Mouse (Mus musculus) neural tube, embryonic 11.5 days (tissue): Measurements from ENCODE around the gene Ercc8. TPM values are rescaled to one million over a fixed set of nuclear protein-coding genes. Genes with fewer than 3 reads are reported as not detected.
A peak's percentile ranks its signal among the peaks of the same experiment; 100 is the strongest.

Experiments used
- ATAC-seq: fragments of 200-750 bp; cut with Nextera tagmentation; 2 replicates; pipeline ENCODE4 v1.8.0; 2017; ENCODE audit warnings: moderate number of reproducible peaks, mild to moderate bottlenecking, moderate TSS enrichment, moderate library complexity; ENCODE audit not compliant: insufficient read depth, low FRiP score, low TSS enrichment
- DNase-seq: peaks from one replicate; pipeline ENCODE4 v3.0.0-alpha.2; 2015; ENCODE audit warnings: low spot score
- H3K27ac ChIP-seq: fragments of 300-500 bp; sonication (generic); 2 replicates; pipeline ENCODE4 v1.5.1; 2014; ENCODE audit warnings: low read depth, mild to moderate bottlenecking, low read length
- H3K27me3 ChIP-seq: fragments of 300-500 bp; sonication (generic); 2 replicates; pipeline ENCODE4 v1.6.1; 2014; ENCODE audit warnings: mild to moderate bottlenecking, low read length, mixed read lengths; ENCODE audit not compliant: control insufficient read depth, insufficient read depth
- H3K36me3 ChIP-seq: fragments of 300-500 bp; sonication (generic); 2 replicates; pipeline ENCODE4 v1.6.1; 2014; ENCODE audit warnings: mild to moderate bottlenecking, low read length, moderate library complexity, mixed read lengths; ENCODE audit not compliant: control insufficient read depth, insufficient read depth
- H3K4me1 ChIP-seq: fragments of 300-500 bp; sonication (generic); 2 replicates; pipeline ENCODE4 v1.6.1; 2014; ENCODE audit warnings: low read length, mixed read lengths; ENCODE audit not compliant: control insufficient read depth, insufficient read depth
- H3K4me2 ChIP-seq: fragments of 300-500 bp; sonication (generic); 2 replicates; pipeline ENCODE4 v1.6.1; 2014; ENCODE audit warnings: low read depth, mild to moderate bottlenecking, moderate library complexity
- H3K4me3 ChIP-seq: fragments of 300-500 bp; sonication (generic); 2 replicates; pipeline ENCODE4 v1.5.1; 2014; ENCODE audit warnings: low read depth, low read length
- H3K9ac ChIP-seq: fragments of 300-500 bp; sonication (generic); 2 replicates; pipeline ENCODE4 v1.6.1; 2014; ENCODE audit warnings: mild to moderate bottlenecking, low read length
- H3K9me3 ChIP-seq: fragments of 300-500 bp; sonication (generic); 2 replicates; pipeline ENCODE4 v1.6.1; 2016; ENCODE audit warnings: low read length; ENCODE audit not compliant: control insufficient read depth
- whole genome bisulfite sequencing: fragments of 180-500 bp; shearing (Covaris S2); extraction: QIAGEN DNeasy Blood & Tissue Kit; methylation state at CpG from one replicate; pipeline ENCODE4 v1.1.7; 2014; 5-methylcytosine and 5-hydroxymethylcytosine counted together
- polyA plus RNA-seq: library from polyadenylated mRNA; unstranded; fragments of >200 nt; fragmentation: Nextera tagmentation; extraction: Ambion mirVana; gene quantifications from 2 replicates; pipeline ENCODE4 v1.2.1, GENCODE M21; 2014

The Ercc8 gene
- polyA plus RNA-seq, result 25.1 and 26.5 TPM in 2 replicates

DNA sequence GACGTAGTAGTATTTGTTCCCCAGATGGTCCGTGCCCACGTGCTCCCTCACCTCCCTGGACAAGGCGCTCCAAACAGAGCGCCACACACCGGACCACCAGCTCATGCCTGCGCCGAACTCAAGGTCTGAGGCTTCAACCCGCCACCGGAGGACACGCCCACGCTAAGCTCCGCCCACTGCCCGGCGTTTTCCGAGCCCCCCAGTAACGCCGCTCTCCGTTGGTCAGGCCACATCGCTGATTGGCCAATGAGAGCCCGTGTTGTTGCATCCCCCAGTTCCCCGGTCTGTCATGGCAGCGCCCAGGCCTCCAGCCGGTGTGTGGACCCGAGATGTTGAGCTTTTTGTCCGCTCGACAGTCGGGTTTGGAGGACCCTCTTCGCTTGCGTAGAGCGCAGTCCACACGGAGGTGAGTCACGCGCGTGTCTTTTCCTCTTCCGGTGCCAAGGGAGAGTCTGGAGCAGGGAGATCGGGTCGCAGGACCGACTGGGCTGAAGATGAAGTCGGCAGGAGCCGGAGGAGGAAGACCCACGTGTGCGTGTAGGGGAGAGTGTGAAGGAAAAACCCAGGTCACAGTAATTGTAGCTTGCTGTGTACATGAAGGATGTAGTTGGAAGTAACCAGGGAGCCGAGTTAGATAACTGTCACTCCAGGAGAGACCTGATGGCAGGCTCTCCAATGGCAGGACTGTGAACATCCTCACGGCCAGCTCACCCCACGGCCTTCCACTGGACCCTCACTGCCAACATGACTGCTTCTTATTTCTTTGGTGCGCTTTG is at the start of gene Ercc8, which contains the start of gene Ndufaf2:
Gene Ercc8, plus strand, starts transcription at position 267 of the 776 bp plus-strand sequence.
Gene Ndufaf2, minus strand, starts transcription at position 159 of the 776 bp plus-strand sequence.
- Histone ChIP-seq H3K36me3 (no peaks in the 10 kb centered on the region), H3K4me2 (peak within 1 kb of the TSS; percentile 78), H3K27ac (no peak within 1 kb of the TSS), H3K27me3 (no peaks in the 10 kb centered on the region), H3K9ac (peak within 1 kb of the TSS; percentile 59), H3K4me3 (peak within 1 kb of the TSS; percentile 64), H3K4me1 (peaks cover 5% of the 10 kb centered on the region; the same call in 1 of the 2 replicates), H3K9me3 (no peaks in the 10 kb centered on the region)
- peak; percentile 99 for ATAC-seq
- DNase-seq, result peak; percentile 98
- WGBS, result under 1% methylated on average over 47 of the region's 47 CpGs

DNA sequence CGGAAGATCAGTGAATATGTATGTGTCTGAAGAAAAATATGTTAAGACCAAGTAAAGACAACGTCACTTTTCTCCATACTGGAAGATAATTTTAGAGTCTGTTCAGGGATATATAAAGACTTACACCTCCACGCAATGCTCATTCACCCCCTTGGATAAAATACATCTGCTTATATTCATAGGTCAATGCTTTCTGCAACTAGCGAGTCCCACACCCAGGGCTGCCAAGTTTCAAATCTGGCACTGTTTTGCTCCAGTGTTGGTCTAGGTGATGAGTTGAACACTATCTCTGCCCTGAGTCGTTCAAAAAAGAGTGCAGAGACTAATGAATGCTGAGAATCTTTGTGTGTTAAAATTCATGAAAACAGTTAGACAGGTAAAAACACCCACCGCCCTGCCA is 47.6 kb upstream of the Ercc8 start:
- no peaks in the 10 kb centered on the region for H3K9me3 ChIP-seq
- no peak overlapping the region for H3K4me2 ChIP-seq
- no peaks in the 10 kb centered on the region for H3K36me3 ChIP-seq
- ATAC-seq (no peak), DNase-seq (no peak)
- H3K9ac ChIP-seq, result no peak overlapping the region
- 90% methylated on average over 6 of the region's 6 CpGs for WGBS
- no peak overlapping the region for H3K4me3 ChIP-seq
- H3K27ac ChIP-seq, result no peak overlapping the region
- H3K4me1 ChIP-seq, result no peaks in the 10 kb centered on the region
- H3K27me3 ChIP-seq, result no peaks in the 10 kb centered on the region

DNA sequence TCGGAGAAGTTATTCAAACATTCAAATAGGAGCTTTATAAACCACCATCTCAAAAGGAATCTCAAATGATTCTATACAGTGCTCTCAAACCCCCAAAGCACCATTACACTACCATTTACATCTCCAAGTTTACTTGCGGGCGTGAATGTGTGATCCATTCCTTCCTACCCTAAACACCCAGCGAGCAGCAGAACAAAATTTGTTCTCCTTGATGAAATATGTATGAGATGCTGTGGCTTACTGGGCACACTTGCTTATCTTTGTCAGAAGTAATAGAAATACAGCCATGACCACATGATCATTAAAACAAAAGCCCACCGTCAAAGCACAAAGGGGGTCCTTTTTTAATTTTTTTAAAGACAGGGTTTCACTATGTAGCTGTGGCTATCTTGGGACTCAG is 45.0 kb upstream of the Ercc8 start:
- no peak for DNase-seq
- no peaks in the 10 kb centered on the region for H3K4me1 ChIP-seq
- H3K4me3 ChIP-seq, result no peak overlapping the region
- no peak overlapping the region for H3K27ac ChIP-seq
- no peaks in the 10 kb centered on the region for H3K27me3 ChIP-seq
- WGBS, result 88% methylated on average over 5 of the region's 5 CpGs
- H3K4me2 ChIP-seq, result no peak overlapping the region
- no peaks in the 10 kb centered on the region for H3K36me3 ChIP-seq
- H3K9ac ChIP-seq, result no peak overlapping the region
- H3K9me3 ChIP-seq, result no peaks in the 10 kb centered on the region
- no peak for ATAC-seq

DNA sequence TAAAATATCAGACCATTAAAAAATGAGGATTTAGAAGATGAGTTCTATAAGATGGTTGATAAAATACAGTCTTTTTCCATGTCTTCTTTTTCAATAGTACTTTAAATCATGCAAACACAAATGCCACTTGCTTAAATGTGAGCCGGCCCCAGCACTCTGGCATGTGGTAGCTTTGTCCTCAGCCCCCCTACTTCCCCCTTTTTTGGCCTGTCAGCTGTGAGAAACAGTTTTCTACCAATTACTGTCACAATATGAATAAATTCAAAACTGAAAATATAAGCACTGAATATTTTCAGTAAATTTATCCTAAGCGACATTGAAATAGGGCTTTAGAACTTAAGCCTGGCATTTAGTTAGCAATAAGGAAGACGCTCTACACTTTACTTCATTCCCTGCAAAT is 44.3 kb upstream of the Ercc8 start:
- no peaks in the 10 kb centered on the region for H3K36me3 ChIP-seq
- no peaks in the 10 kb centered on the region for H3K4me1 ChIP-seq
- WGBS, result 79% methylated on average over 3 of the region's 3 CpGs
- no peak overlapping the region for H3K4me3 ChIP-seq
- no peaks in the 10 kb centered on the region for H3K27me3 ChIP-seq
- no peak for ATAC-seq
- no peak overlapping the region for H3K27ac ChIP-seq
- no peak overlapping the region for H3K4me2 ChIP-seq
- no peaks in the 10 kb centered on the region for H3K9me3 ChIP-seq
- DNase-seq, result no peak
- H3K9ac ChIP-seq, result no peak overlapping the region

DNA sequence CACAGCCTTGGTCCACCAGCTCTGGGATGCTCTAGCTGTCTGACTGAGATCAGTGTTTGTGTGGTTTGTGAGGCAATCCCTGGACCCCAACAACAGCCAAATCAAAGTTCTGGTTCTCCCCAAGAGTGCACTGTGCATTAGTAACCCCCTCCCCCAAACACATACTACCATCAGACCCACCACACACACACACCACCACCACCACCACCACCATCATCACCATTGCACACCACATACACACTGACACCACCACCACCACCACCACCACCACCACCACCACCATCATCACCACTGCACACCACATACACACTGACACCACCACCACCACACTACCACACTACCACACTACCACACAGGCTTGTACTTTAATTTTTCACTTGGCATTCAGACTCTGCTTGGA is 40.9 kb upstream of the Ercc8 start:
- no peaks in the 10 kb centered on the region for H3K4me1 ChIP-seq
- no peaks in the 10 kb centered on the region for H3K36me3 ChIP-seq
- no peak overlapping the region for H3K4me3 ChIP-seq
- no peak for DNase-seq
- H3K9ac ChIP-seq, result no peak overlapping the region
- no peaks in the 10 kb centered on the region for H3K27me3 ChIP-seq
- H3K27ac ChIP-seq, result no peak overlapping the region
- no peaks in the 10 kb centered on the region for H3K9me3 ChIP-seq
- ATAC-seq, result no peak
- no peak overlapping the region for H3K4me2 ChIP-seq

DNA sequence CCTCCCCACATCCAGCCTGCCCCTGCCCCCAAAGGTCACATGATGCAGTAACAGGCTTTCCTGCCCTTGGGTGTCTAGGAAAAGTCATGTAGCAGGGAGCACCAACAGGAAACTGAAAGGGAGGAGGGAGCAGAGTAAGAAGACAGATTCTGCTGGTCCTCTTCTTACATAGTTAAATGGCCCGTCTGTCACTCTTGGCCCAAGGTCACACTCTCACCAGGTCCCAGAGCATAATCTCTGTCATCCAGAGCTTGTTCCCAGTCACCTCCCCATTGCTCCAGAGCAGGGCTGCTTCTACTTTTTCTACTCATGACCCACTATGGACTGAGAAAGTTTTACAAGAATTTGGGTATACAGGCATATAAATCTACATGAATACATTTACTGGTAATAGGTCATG is 40.3 kb upstream of the Ercc8 start:
- Histone ChIP-seq H3K36me3 (no peaks in the 10 kb centered on the region), H3K9ac (no peak overlapping the region), H3K4me1 (peaks cover 3% of the 10 kb centered on the region; the same call in 1 of the 2 replicates), H3K4me3 (no peak overlapping the region), H3K4me2 (no peak overlapping the region), H3K27ac (no peak overlapping the region), H3K9me3 (no peaks in the 10 kb centered on the region), H3K27me3 (no peaks in the 10 kb centered on the region)
- ATAC-seq (no peak), DNase-seq (no peak)
- 56% methylated on average over 1 of the region's 1 CpGs for WGBS

DNA sequence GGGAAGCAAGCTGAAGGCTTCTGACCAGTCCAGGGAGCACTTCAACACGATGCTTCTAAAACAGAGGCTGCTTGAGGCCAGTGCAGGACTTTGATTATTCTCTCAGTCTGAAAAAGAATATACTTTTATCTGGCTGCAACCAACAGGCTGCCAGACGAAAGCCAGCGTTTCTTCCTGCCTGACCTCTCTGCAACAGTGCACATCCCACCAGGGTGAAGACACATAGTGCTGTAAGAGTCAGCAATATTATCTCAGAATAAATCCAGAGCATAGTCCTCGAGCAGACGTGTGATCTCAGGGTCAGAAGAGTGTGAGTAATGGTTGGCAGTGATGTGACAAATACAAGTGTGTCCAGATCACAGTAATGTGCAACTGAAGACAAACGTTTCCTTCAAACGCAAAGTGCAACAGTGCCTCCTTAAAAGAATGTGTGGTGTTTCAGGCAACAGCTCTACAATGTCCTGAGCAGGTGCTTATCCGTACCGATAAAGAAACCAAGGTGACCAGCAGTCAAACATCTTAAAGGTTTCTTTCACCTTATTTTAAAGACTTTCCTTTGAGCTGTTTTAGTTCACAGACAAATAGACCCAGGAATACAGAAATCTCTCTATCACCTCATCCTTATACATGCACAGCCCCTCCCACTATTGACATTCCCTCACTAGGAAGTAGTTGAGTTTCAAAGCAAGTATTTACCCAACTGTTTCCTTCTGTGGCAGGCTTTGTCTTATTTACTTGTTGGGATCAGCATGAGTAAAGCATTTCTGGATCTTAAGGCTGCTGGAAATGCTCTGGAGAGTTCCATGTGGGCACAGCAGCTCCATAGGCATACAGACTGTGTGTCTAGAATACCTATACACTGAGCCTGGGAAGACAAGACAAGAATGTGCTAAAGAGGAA is 38.9 kb upstream of the Ercc8 start:
- 81% methylated on average over 9 of the region's 9 CpGs for WGBS

DNA sequence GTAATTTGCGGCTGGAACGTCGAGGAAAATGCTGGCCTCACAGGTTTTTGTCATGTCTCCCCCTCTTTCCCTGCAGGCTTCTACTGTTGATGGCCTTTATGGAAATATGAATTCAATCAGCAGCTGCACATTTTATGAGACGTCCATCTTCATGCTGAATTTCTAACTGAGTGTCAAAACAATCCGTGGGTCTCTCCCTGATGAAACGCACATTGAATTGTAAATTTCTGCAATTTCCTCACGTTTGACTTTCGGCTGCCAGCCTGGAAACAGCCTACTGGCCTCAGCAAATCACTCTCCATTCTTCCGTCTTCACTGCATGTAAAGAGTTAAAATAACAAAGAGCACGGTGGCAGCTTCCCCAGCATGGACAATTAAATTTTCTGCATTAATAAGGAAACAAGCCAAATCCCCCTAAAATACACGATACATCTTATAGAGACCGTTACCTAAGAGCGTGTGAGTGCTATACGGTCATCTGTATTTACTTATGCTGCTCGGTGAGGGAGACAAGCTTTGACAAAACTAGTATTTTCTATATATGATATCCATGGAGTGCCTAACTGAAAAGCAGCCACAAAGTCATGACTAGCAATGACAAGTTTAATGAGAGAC is 35.3 kb upstream of the Ercc8 start:
- Histone ChIP-seq H3K27me3 (no peaks in the 10 kb centered on the region), H3K9me3 (no peaks in the 10 kb centered on the region), H3K4me1 (peaks cover 3% of the 10 kb centered on the region; the same call in 1 of the 2 replicates), H3K4me3 (no peak overlapping the region), H3K9ac (no peak overlapping the region), H3K4me2 (no peak overlapping the region), H3K36me3 (no peaks in the 10 kb centered on the region), H3K27ac (no peak overlapping the region)
- DNase-seq (no peak), ATAC-seq (no peak)
- WGBS, result 45% methylated on average over 15 of the region's 15 CpGs

More for the DNA sequence above, 38.9 kb upstream of the Ercc8 start:
- DNase-seq (no peak), ATAC-seq (no peak)
- no peak overlapping the region for H3K27ac ChIP-seq
- no peaks in the 10 kb centered on the region for H3K27me3 ChIP-seq
- H3K9me3 ChIP-seq, result no peaks in the 10 kb centered on the region
- no peaks in the 10 kb centered on the region for H3K36me3 ChIP-seq
- H3K4me3 ChIP-seq, result no peak overlapping the region
- H3K4me2 ChIP-seq, result no peak overlapping the region
- no peak overlapping the region for H3K9ac ChIP-seq
- peaks cover 3% of the 10 kb centered on the region; the same call in 1 of the 2 replicates for H3K4me1 ChIP-seq
